Mouse (Mus musculus): ENCODE measurements around the gene Gpc6.

The Gpc6 gene

GRCm38 (mm10) chr14:117498785-117499184 lies 573.7 kb downstream of the Gpc6 start:
- no peak for DNase-seq

GRCm38 (mm10) chr14:117499354-117499753 lies 574.2 kb downstream of the Gpc6 start:
- DNase-seq: no peak

- DNase-seq: no peak
Measured at GRCm38 (mm10) chr14:117514829-117515228, 589.7 kb downstream of the Gpc6 start.

- no peak for DNase-seq
Measured at GRCm38 (mm10) chr14:117519574-117519973, 594.5 kb downstream of the Gpc6 start.

- no peak for DNase-seq
Measured at GRCm38 (mm10) chr14:117520706-117521105, 595.6 kb downstream of the Gpc6 start.

- no peak for DNase-seq
Measured at GRCm38 (mm10) chr14:117525133-117525532, 600.0 kb downstream of the Gpc6 start.

- DNase-seq: no peak
Measured at GRCm38 (mm10) chr14:117527053-117527452, 601.9 kb downstream of the Gpc6 start.

- DNase-seq: no peak
Measured at GRCm38 (mm10) chr14:117529439-117529838, 604.3 kb downstream of the Gpc6 start.

- no peak for DNase-seq
Measured at GRCm38 (mm10) chr14:117552776-117553175, 627.7 kb downstream of the Gpc6 start.

- DNase-seq: no peak
Measured at GRCm38 (mm10) chr14:117556715-117557320, 631.7 kb downstream of the Gpc6 start.

- DNase-seq: no peak
Measured at GRCm38 (mm10) chr14:117562146-117562545, 637.0 kb downstream of the Gpc6 start.

- DNase-seq: no peak
Measured at GRCm38 (mm10) chr14:117569278-117569677, 644.2 kb downstream of the Gpc6 start.

- DNase-seq: no peak
Measured at GRCm38 (mm10) chr14:117572213-117572612, 647.1 kb downstream of the Gpc6 start.

GRCm38 (mm10) chr14:117574216-117574615 lies 649.1 kb downstream of the Gpc6 start:
- DNase-seq: no peak

GRCm38 (mm10) chr14:117581740-117582139 lies 656.6 kb downstream of the Gpc6 start:
- no peak for DNase-seq

GRCm38 (mm10) chr14:117599758-117600157 lies 674.6 kb downstream of the Gpc6 start:
- DNase-seq: no peak

- no peak for DNase-seq
Measured at GRCm38 (mm10) chr14:117603837-117604236, 678.7 kb downstream of the Gpc6 start.

GRCm38 (mm10) chr14:117605750-117606149 lies 680.6 kb downstream of the Gpc6 start:
- no peak for DNase-seq

- no peak for DNase-seq
Measured at GRCm38 (mm10) chr14:117611113-117611512, 686.0 kb downstream of the Gpc6 start.

- DNase-seq: no peak
Measured at GRCm38 (mm10) chr14:117625100-117625710, 700.1 kb downstream of the Gpc6 start.

- DNase-seq: no peak
Measured at GRCm38 (mm10) chr14:117634238-117634940, 709.3 kb downstream of the Gpc6 start.

- no peak for DNase-seq
Measured at GRCm38 (mm10) chr14:117641853-117642252, 716.7 kb downstream of the Gpc6 start.

- DNase-seq: no peak
Measured at GRCm38 (mm10) chr14:117643069-117643468, 718.0 kb downstream of the Gpc6 start.
